Mouse (Mus musculus) midbrain, embryonic 14.5 days (tissue): ENCODE measurements around the gene Crcp. TPM values are rescaled to one million over a fixed set of nuclear protein-coding genes. Genes with fewer than 3 reads are reported as not detected.

Experiments used
- ATAC-seq: fragments of 200-750 bp; cut with Nextera tagmentation; 2 replicates; pipeline ENCODE4 v1.8.0; 2017; ENCODE audit warnings: moderate number of reproducible peaks, moderate library complexity; ENCODE audit not compliant: low FRiP score, low TSS enrichment
- DNase-seq: peaks from one replicate; pipeline ENCODE4 v3.0.0-alpha.2; 2015
- H3K27ac ChIP-seq: fragments of 300-500 bp; sonication (generic); replicated peaks from 2 replicates; pipeline ENCODE4 v1.5.1; 2014; ENCODE audit warnings: mild to moderate bottlenecking, low read depth, low read length, moderate library complexity
- H3K27me3 ChIP-seq: fragments of 300-500 bp; sonication (generic); 2 replicates; pipeline ENCODE4 v1.6.1; 2014; ENCODE audit warnings: low read length, control low read depth, mixed read lengths; ENCODE audit not compliant: control insufficient read depth, insufficient read depth
- H3K36me3 ChIP-seq: fragments of 300-500 bp; sonication (generic); 2 replicates; pipeline ENCODE4 v1.6.1; 2014; ENCODE audit warnings: low read length, control low read depth; ENCODE audit not compliant: control insufficient read depth, insufficient read depth
- H3K4me1 ChIP-seq: fragments of 300-500 bp; sonication (generic); 2 replicates; pipeline ENCODE4 v1.6.1; 2014; ENCODE audit warnings: mild to moderate bottlenecking, antibody characterized with exemption, low read length, control low read depth; ENCODE audit not compliant: control insufficient read depth, insufficient read depth
- H3K4me2 ChIP-seq: fragments of 300-500 bp; sonication (generic); 2 replicates; pipeline ENCODE4 v1.6.1; 2014; ENCODE audit warnings: mild to moderate bottlenecking, low read length, moderate library complexity
- H3K4me3 ChIP-seq: fragments of 300-500 bp; sonication (generic); replicated peaks from 2 replicates; pipeline ENCODE4 v1.5.1; 2014; ENCODE audit warnings: low read depth, low read length
- H3K9ac ChIP-seq: fragments of 300-500 bp; sonication (generic); replicated peaks from 2 replicates; pipeline ENCODE4 v1.6.1; 2014; ENCODE audit warnings: mild to moderate bottlenecking, low read length, moderate library complexity
- H3K9me3 ChIP-seq: fragments of 300-500 bp; sonication (generic); 2 replicates; pipeline ENCODE4 v1.6.1; 2016; ENCODE audit warnings: low read length, control low read depth, mixed read lengths; ENCODE audit not compliant: control insufficient read depth
- WGBS: fragments of 180-500 bp; shearing (Covaris S2); extraction: QIAGEN DNeasy Blood & Tissue Kit; methylation state at CpG from one replicate; pipeline ENCODE4 v1.1.7; 2014; 5-methylcytosine and 5-hydroxymethylcytosine counted together
- polyA plus RNA-seq: library from polyadenylated mRNA; unstranded; fragments of >200 nt; fragmentation: Nextera tagmentation; extraction: Ambion mirVana; gene quantifications from 2 replicates; pipeline ENCODE4 v1.2.1, GENCODE M21; 2014

The Crcp gene
- polyA plus RNA-seq, 1 experiment from 2014 or later = 54.8 TPM

- Histone ChIP-seq H3K9ac (no peak overlapping the region), H3K36me3 (no peaks in the 10 kb centered on the region), H3K27me3 (no peaks in the 10 kb centered on the region), H3K9me3 (no peaks in the 10 kb centered on the region), H3K4me3 (peak overlapping the region; percentile 72; the same call in 1 of the 2 replicates), H3K4me1 (0 out of 2 replicates have a peak, but pooled peaks cover 3% of the 10 kb centered on the region), H3K4me2 (peak overlapping the region; percentile 74; the same call in 1 of the 2 replicates), H3K27ac (0 out of 2 replicates have a peak overlapping the region, but pooled peaks have one; percentile 67)
- ATAC-seq = no peak
- no peak for DNase-seq
- WGBS = 82% methylated on average over 9 of the region's 9 CpGs
Measured at GRCm38 (mm10) chr5:130078096-130078833, 49.2 kb downstream of the Crcp start.

DNA sequence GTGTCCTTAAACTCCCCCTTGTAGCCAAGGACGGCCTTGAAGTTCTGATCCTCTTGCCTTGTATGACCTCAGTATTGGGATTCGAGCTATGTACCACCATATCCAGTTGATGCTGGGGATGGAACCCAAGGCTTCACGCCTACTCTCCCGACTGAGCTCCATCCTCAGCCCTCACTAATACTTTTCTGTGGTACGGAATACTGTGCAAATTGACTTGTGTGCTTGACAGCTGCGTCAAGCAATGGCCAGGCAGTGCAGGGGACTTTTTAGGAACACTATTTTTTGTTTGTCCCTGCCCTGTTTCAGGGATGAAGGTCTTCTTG is 49.7 kb downstream of the Crcp start:
- ATAC-seq (no peak), DNase-seq (no peak)
- 0 out of 2 replicates have a peak, but pooled peaks cover 3% of the 10 kb centered on the region for H3K4me1 ChIP-seq
- H3K27ac ChIP-seq = peak overlapping the region; percentile 67; the same call in 1 of the 2 replicates
- WGBS = 32% methylated on average over 6 of the region's 6 CpGs
- H3K9ac ChIP-seq = peak overlapping the region; percentile 87
- H3K4me2 ChIP-seq = peak overlapping the region; percentile 74
- H3K9me3 ChIP-seq = no peaks in the 10 kb centered on the region
- peak overlapping the region; percentile 72 for H3K4me3 ChIP-seq
- no peaks in the 10 kb centered on the region for H3K36me3 ChIP-seq
- no peaks in the 10 kb centered on the region for H3K27me3 ChIP-seq

DNA sequence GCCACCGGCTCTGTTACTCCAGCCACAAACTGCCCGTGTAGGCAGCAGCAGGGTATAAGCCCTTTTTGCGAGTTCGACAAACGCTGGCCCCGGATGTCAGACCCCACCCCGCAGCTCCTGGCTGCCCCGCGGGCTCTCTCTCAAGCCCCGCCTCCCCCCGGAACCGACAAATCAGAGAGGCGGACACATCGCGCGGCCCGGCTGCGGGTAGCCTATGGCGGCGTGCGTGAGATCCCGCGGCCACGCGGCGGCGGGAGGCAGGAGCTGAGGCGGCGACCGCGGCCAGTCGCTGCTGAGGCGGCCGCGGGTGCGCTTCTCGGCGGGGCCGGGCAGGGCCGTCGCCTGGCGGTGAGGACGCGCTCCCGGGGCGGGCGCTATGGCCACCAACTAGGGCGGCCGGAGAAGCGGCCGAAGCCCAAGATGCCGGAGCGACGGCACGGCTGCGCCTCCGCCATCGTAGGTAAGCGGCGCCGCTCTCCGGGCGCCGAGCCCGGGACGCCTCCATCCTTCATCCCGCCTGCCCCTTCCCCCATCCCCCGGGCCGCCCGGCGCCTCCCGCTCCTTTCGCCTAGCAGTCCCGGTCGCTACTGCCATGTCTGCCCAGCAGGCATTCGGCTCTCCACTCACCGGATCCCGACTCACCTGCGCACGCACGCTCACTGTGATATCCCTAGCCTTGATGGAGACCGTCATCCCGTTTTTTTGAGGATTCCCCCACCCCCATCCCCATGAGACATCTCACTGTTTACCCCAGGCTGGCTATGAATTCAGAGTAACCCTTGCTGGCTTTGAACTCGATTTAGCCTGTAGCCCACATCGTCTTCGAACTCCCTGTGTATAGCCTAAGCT is 50.3 kb downstream of the Crcp start:
- no peaks in the 10 kb centered on the region for H3K9me3 ChIP-seq
- peak overlapping the region; percentile 87 for H3K9ac ChIP-seq
- WGBS = under 1% methylated on average over 86 of the region's 86 CpGs
- 0 out of 2 replicates have a peak, but pooled peaks cover 3% of the 10 kb centered on the region for H3K4me1 ChIP-seq
- peak; percentile 97 for DNase-seq
- H3K36me3 ChIP-seq = no peaks in the 10 kb centered on the region
- H3K4me3 ChIP-seq = peak overlapping the region; percentile 72
- H3K27ac ChIP-seq = peak overlapping the region; percentile 88
- no peaks in the 10 kb centered on the region for H3K27me3 ChIP-seq
- peak overlapping the region; percentile 74 for H3K4me2 ChIP-seq
- peak; percentile 97 for ATAC-seq

DNA sequence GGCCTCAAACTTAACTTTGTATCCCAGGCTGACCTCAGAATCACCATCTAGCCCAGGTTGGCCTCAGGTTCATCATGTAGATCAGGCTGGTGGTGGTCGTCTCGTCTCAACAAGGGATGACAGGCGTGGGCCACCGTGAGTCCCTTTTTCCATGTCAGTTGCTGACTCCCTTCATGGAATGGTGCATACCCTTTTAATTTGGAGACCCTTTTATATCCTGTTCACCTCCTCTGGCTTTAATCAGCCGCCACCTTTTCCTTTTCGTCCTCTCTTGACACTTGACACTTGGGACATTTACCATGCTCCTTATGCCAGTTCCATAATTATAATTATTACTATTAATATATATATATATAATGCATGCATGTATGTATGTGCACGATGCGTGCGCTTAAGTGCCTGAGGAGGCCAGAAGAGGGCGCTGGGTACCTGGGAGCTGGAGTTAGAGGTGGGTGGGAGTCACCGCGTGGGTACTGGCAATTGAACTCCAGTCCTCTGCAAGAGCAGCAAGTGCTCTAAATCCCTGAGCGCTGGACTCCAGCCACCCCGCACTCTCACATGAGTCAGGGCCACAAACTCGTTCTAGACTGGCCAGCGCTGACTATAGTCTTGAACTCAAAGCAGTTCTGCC is 51.1 kb downstream of the Crcp start:
- H3K4me3 ChIP-seq = peak overlapping the region; percentile 72
- H3K9ac ChIP-seq = peak overlapping the region; percentile 87
- no peak overlapping the region for H3K27ac ChIP-seq
- H3K27me3 ChIP-seq = no peaks in the 10 kb centered on the region
- peak; percentile 19 for DNase-seq
- no peak for ATAC-seq
- H3K4me2 ChIP-seq = peak overlapping the region; percentile 74
- WGBS = 73% methylated on average over 16 of the region's 16 CpGs
- H3K9me3 ChIP-seq = no peaks in the 10 kb centered on the region
- no peaks in the 10 kb centered on the region for H3K36me3 ChIP-seq
- H3K4me1 ChIP-seq = 0 out of 2 replicates have a peak, but pooled peaks cover 3% of the 10 kb centered on the region

DNA sequence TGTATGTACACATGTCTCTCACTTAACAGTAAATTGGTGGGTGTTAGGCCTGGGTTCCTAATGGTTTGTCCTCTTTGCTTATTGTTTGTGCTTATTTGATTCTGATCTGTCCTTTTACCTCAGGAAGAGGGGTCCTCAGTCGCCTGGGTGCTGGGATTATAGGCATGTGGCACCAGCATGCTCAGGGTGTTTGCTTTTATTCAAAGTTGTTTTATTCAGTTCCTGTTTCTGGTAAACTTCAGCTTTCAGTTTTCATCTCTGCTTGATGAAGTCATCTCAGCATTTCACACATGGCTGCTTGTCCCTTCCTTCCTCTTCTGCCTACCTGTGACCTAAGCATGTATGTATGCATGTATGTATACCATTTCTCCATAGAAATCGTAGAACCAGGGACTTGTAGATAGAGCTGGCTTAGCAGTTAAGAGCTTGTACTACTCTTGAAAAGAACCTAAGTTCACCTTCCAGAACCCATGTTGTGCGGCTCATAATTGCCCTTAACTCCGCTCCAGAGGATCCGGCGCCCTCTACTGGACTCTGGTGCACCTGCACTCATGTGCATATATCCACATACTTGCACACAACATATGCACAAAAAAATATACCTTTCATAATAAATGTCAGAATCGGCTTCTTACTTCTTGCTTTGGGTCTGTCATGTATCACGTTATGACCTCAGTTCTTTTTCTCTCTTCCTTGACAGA is 52.2 kb downstream of the Crcp start:
- Histone ChIP-seq H3K4me2 (no peak overlapping the region), H3K36me3 (no peaks in the 10 kb centered on the region), H3K9me3 (no peaks in the 10 kb centered on the region), H3K27ac (no peak overlapping the region), H3K4me1 (0 out of 2 replicates have a peak, but pooled peaks cover 3% of the 10 kb centered on the region), H3K4me3 (no peak overlapping the region), H3K27me3 (no peaks in the 10 kb centered on the region), H3K9ac (no peak overlapping the region)
- DNase-seq (no peak), ATAC-seq (no peak)
- 97% methylated on average over 8 of the region's 8 CpGs for WGBS

GRCm38 (mm10) chr5:130082431-130082830 is 53.3 kb downstream of the Crcp start:
- Histone ChIP-seq H3K9me3 (no peaks in the 10 kb centered on the region), H3K9ac (no peak overlapping the region), H3K4me2 (no peak overlapping the region), H3K4me1 (0 out of 2 replicates have a peak, but pooled peaks cover 3% of the 10 kb centered on the region), H3K36me3 (no peaks in the 10 kb centered on the region), H3K27me3 (no peaks in the 10 kb centered on the region), H3K4me3 (no peak overlapping the region), H3K27ac (no peak overlapping the region)
- DNase-seq = no peak
- 87% methylated on average over 4 of the region's 4 CpGs for WGBS
- no peak for ATAC-seq

DNA sequence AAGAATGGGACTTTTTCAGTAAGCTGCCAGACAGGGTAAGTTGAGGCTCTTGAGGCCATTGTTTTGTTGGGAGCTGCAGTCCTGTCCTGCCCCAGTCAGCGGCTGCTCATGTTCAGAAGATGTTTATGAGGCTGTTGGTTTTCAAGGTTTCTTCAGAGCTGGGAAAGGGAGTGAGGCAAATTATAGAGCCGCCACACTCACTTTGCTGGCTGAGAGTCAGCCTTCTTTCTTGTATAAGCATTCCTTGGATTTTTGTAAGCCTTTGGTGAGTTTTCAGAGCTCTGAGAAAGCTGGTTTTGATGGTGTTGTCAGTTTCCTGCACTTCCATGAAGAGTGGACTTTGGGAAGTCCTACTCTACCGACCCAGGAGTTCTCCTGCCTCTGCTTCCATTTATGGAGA is 55.2 kb downstream of the Crcp start:
- no peak overlapping the region for H3K9ac ChIP-seq
- no peaks in the 10 kb centered on the region for H3K27me3 ChIP-seq
- WGBS = 95% methylated on average over 3 of the region's 3 CpGs
- no peak overlapping the region for H3K27ac ChIP-seq
- no peak for ATAC-seq
- no peak for DNase-seq
- H3K4me2 ChIP-seq = no peak overlapping the region
- no peak overlapping the region for H3K4me3 ChIP-seq
- no peaks in the 10 kb centered on the region for H3K4me1 ChIP-seq
- H3K9me3 ChIP-seq = no peaks in the 10 kb centered on the region
- H3K36me3 ChIP-seq = no peaks in the 10 kb centered on the region

GRCm38 (mm10) chr5:130088008-130088407 is 58.9 kb downstream of the Crcp start:
- no peaks in the 10 kb centered on the region for H3K9me3 ChIP-seq
- no peak overlapping the region for H3K4me3 ChIP-seq
- no peak for ATAC-seq
- H3K27me3 ChIP-seq = no peaks in the 10 kb centered on the region
- no peak overlapping the region for H3K27ac ChIP-seq
- DNase-seq = no peak
- 93% methylated on average over 7 of the region's 7 CpGs for WGBS
- H3K36me3 ChIP-seq = no peaks in the 10 kb centered on the region
- no peak overlapping the region for H3K9ac ChIP-seq
- no peaks in the 10 kb centered on the region for H3K4me1 ChIP-seq
- no peak overlapping the region for H3K4me2 ChIP-seq
